Mouse (Mus musculus) olfactory bulb, adult 2 months (tissue): ENCODE measurements around the gene Oxgr1. TPM values are rescaled to one million over a fixed set of nuclear protein-coding genes. Genes with fewer than 3 reads are reported as not detected.

Source experiments
- H3K27ac ChIP-seq: fragments of 200-500 bp; 2 replicates; pipeline ENCODE4 v1.5.1; 2012; ENCODE audit warnings: low read depth, low read length; ENCODE audit not compliant: insufficient read depth
- H3K4me1 ChIP-seq: fragments of 200-500 bp; 2 replicates; pipeline ENCODE4 v1.6.1; 2012; ENCODE audit warnings: low read length; ENCODE audit not compliant: control insufficient read depth, insufficient read depth
- H3K4me3 ChIP-seq: fragments of 200-500 bp; 2 replicates; pipeline ENCODE4 v1.5.1; 2012; ENCODE audit warnings: mild to moderate bottlenecking, low read depth, low read length, moderate library complexity; ENCODE audit not compliant: insufficient read depth
- CTCF ChIP-seq: fragments of 200-500 bp; IDR thresholded peaks from 2 replicates; pipeline ENCODE4 v1.5.1; 2012; ENCODE audit warnings: low read depth, mild to moderate bottlenecking, low read length, moderate library complexity; ENCODE audit not compliant: insufficient read depth
- POLR2A ChIP-seq: fragments of 200-500 bp; IDR thresholded peaks from 2 replicates; pipeline ENCODE4 v1.6.1; 2012; ENCODE audit warnings: mild to moderate bottlenecking, low read depth, low read length, moderate library complexity; ENCODE audit not compliant: insufficient read depth
- WGBS: fragments of 180-500 bp; shearing (Covaris S2); methylation state at CpG from one replicate; pipeline ENCODE4 v1.1.7; 2018; 5-methylcytosine and 5-hydroxymethylcytosine counted together
- polyA plus RNA-seq: library from polyadenylated mRNA; stranded (reverse); fragments of >200 nt; gene quantifications from 2 replicates; pipeline ENCODE4 v1.2.4, GENCODE M21; 2012; ENCODE audit warnings: low replicate concordance; ENCODE audit not compliant: missing spikeins, insufficient read depth, insufficient read length

Oxgr1 gene
- polyA plus RNA-seq = not detected in 2 replicates

GRCm38 (mm10) chr14:120042187-120042820, at the start of gene Oxgr1:
Gene Oxgr1, minus strand, starts transcription at chr14:120042435.
- H3K4me3 ChIP-seq = no peak within 1 kb of the TSS
- TF ChIP-seq POLR2A (no peak), CTCF (no peak)
- H3K27ac ChIP-seq = no peak within 1 kb of the TSS
- 94% methylated on average over 17 of the region's 17 CpGs for WGBS
- H3K4me1 ChIP-seq = no peaks in the 10 kb centered on the region

GRCm38 (mm10) chr14:120090401-120090800, 48.2 kb upstream of the Oxgr1 start:
- 73% methylated on average over 1 of the region's 1 CpGs for WGBS
- TF ChIP-seq CTCF (no peak), POLR2A (no peak)
- no peak overlapping the region for H3K27ac ChIP-seq

GRCm38 (mm10) chr14:120089649-120090360, 47.6 kb upstream of the Oxgr1 start:
- H3K4me1 ChIP-seq = no peaks in the 10 kb centered on the region
- H3K4me3 ChIP-seq = no peak overlapping the region
- H3K27ac ChIP-seq = no peak overlapping the region
- TF ChIP-seq CTCF = no peak
- no peak for TF ChIP-seq POLR2A
- 86% methylated on average over 14 of the region's 14 CpGs for WGBS

More at GRCm38 (mm10) chr14:120090401-120090800, 48.2 kb upstream of the Oxgr1 start:
- Histone ChIP-seq H3K4me1 (no peaks in the 10 kb centered on the region), H3K4me3 (no peak overlapping the region)

GRCm38 (mm10) chr14:120089006-120089648, 46.9 kb upstream of the Oxgr1 start:
- TF ChIP-seq CTCF = no peak
- TF ChIP-seq POLR2A = no peak
- Histone ChIP-seq H3K27ac (no peak overlapping the region), H3K4me3 (no peak overlapping the region), H3K4me1 (no peaks in the 10 kb centered on the region)
- 73% methylated on average over 7 of the region's 7 CpGs for WGBS

GRCm38 (mm10) chr14:120084084-120084667, 41.9 kb upstream of the Oxgr1 start:
- H3K4me3 ChIP-seq = no peak overlapping the region
- TF ChIP-seq CTCF = no peak
- TF ChIP-seq POLR2A = no peak
- no peak overlapping the region for H3K27ac ChIP-seq
- WGBS = 93% methylated on average over 9 of the region's 9 CpGs
- H3K4me1 ChIP-seq = no peaks in the 10 kb centered on the region

GRCm38 (mm10) chr14:120076192-120076591, 34.0 kb upstream of the Oxgr1 start:
- H3K4me1 ChIP-seq = no peaks in the 10 kb centered on the region
- WGBS = 66% methylated on average over 2 of the region's 2 CpGs
- H3K27ac ChIP-seq = no peak overlapping the region
- H3K4me3 ChIP-seq = no peak overlapping the region
- TF ChIP-seq POLR2A (no peak), CTCF (no peak)

GRCm38 (mm10) chr14:120075746-120076145, 33.5 kb upstream of the Oxgr1 start:
- WGBS = 84% methylated on average over 5 of the region's 5 CpGs
- TF ChIP-seq CTCF (no peak), POLR2A (no peak)
- Histone ChIP-seq H3K27ac (no peak overlapping the region), H3K4me1 (no peaks in the 10 kb centered on the region), H3K4me3 (no peak overlapping the region)

GRCm38 (mm10) chr14:120074231-120074630, 32.0 kb upstream of the Oxgr1 start:
- TF ChIP-seq CTCF = no peak
- TF ChIP-seq POLR2A = no peak
- no peak overlapping the region for H3K4me3 ChIP-seq
- no peak overlapping the region for H3K27ac ChIP-seq
- no peaks in the 10 kb centered on the region for H3K4me1 ChIP-seq
